Mouse (Mus musculus): Measurements from ENCODE around the gene Cnot1. TPM values are rescaled to one million over a fixed set of nuclear protein-coding genes. Genes with fewer than 3 reads are reported as not detected.

Gene Cnot1
- polyA plus RNA-seq, 1 experiment from 2014 or later, result 98.5 TPM

GRCm38 (mm10) chr8:95700282-95700681 is 107.0 kb downstream of the Cnot1 start:
- DNase-seq (ENCODE audit: low spot score), result no peak

DNA sequence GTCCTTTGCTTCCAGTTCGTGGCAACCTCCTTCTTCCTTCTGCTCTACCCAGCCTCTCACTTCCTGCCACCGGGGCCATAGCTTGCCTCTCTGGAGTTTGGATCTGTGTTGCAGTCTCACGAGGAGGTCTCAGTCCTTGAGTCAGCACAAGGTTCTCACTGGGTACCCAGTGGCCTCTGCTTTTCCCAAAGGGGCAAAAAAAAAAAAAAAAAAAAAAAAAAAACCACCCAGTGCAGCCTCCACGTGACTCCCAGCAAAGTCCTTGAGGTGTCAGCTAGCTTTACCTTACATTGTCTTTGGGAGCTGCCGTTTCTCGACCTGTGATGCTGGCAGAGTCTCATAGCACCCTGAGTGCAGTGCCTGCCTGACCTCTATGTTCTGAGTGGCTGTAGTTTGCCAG is 109.1 kb downstream of the Cnot1 start:
- H3K4me1 ChIP-seq (replicated peaks; ENCODE audit: control insufficient read depth, insufficient read depth, low read length), result no peaks in the 10 kb centered on the region
- H3K27ac ChIP-seq (ENCODE audit: low read depth), result no peak overlapping the region
- peaks cover 18% of the 10 kb centered on the region for H3K27me3 ChIP-seq (replicated peaks; ENCODE audit: control insufficient read depth, insufficient read depth, low read length)
- H3K4me3 ChIP-seq (ENCODE audit: low read depth, low read length), result no peak overlapping the region
- H3K4me2 ChIP-seq (ENCODE audit: low read length), result no peak overlapping the region
- no peak for ATAC-seq (replicated peaks; ENCODE audit: low FRiP score, low TSS enrichment, low read depth)
- 40% methylated on average over 6 of the region's 6 CpGs for WGBS
- no peaks in the 10 kb centered on the region for H3K36me3 ChIP-seq (ENCODE audit: control insufficient read depth, insufficient read depth, low read length)
- no peak overlapping the region for H3K9ac ChIP-seq (ENCODE audit: low read length)
- no peaks in the 10 kb centered on the region for H3K9me3 ChIP-seq (ENCODE audit: control insufficient read depth, low read length)
- no peak for DNase-seq (ENCODE audit: low spot score)

More at GRCm38 (mm10) chr8:95700282-95700681, 107.0 kb downstream of the Cnot1 start:
- H3K9ac ChIP-seq (ENCODE audit: low read length), result no peak overlapping the region
- ATAC-seq (replicated peaks; ENCODE audit: low FRiP score, low TSS enrichment, low read depth), result no peak
- no peaks in the 10 kb centered on the region for H3K36me3 ChIP-seq (ENCODE audit: control insufficient read depth, insufficient read depth, low read length)
- peaks cover 5% of the 10 kb centered on the region; the same call in 1 of the 2 replicates for H3K27me3 ChIP-seq (replicated peaks; ENCODE audit: control insufficient read depth, insufficient read depth, low read length)
- no peak overlapping the region for H3K27ac ChIP-seq (ENCODE audit: low read depth)
- H3K4me3 ChIP-seq (ENCODE audit: low read depth, low read length), result no peak overlapping the region
- H3K9me3 ChIP-seq (ENCODE audit: control insufficient read depth, low read length), result no peaks in the 10 kb centered on the region
- peaks cover 8% of the 10 kb centered on the region for H3K4me1 ChIP-seq (replicated peaks; ENCODE audit: control insufficient read depth, insufficient read depth, low read length)
- H3K4me2 ChIP-seq (ENCODE audit: low read length), result no peak overlapping the region
- WGBS, result 63% methylated on average over 9 of the region's 9 CpGs

GRCm38 (mm10) chr8:95697128-95697527 is 110.1 kb downstream of the Cnot1 start:
- H3K9ac ChIP-seq (ENCODE audit: low read length), result no peak overlapping the region
- H3K36me3 ChIP-seq (ENCODE audit: control insufficient read depth, insufficient read depth, low read length), result no peaks in the 10 kb centered on the region
- no peak overlapping the region for H3K4me3 ChIP-seq (ENCODE audit: low read depth, low read length)
- ATAC-seq (replicated peaks; ENCODE audit: low FRiP score, low TSS enrichment, low read depth) (peak; percentile 41; the same call in 1 of the 2 replicates), DNase-seq (ENCODE audit: low spot score) (peak; percentile 96)
- no peak overlapping the region for H3K27ac ChIP-seq (ENCODE audit: low read depth)
- peak overlapping the region; percentile 24; the same call in 1 of the 2 replicates for H3K4me2 ChIP-seq (ENCODE audit: low read length)
- H3K4me1 ChIP-seq (replicated peaks; ENCODE audit: control insufficient read depth, insufficient read depth, low read length), result no peaks in the 10 kb centered on the region
- H3K9me3 ChIP-seq (ENCODE audit: control insufficient read depth, low read length), result no peaks in the 10 kb centered on the region
- peaks cover 21% of the 10 kb centered on the region for H3K27me3 ChIP-seq (replicated peaks; ENCODE audit: control insufficient read depth, insufficient read depth, low read length)
- 2% methylated on average over 11 of the region's 11 CpGs for WGBS

- H3K27me3 ChIP-seq (replicated peaks; ENCODE audit: control insufficient read depth, insufficient read depth, low read length), result peaks cover 21% of the 10 kb centered on the region
- no peak overlapping the region for H3K9ac ChIP-seq (ENCODE audit: low read length)
- no peaks in the 10 kb centered on the region for H3K9me3 ChIP-seq (ENCODE audit: control insufficient read depth, low read length)
- H3K27ac ChIP-seq (ENCODE audit: low read depth), result no peak overlapping the region
- DNase-seq (ENCODE audit: low spot score), result no peak
- no peak for ATAC-seq (replicated peaks; ENCODE audit: low FRiP score, low TSS enrichment, low read depth)
- H3K4me3 ChIP-seq (ENCODE audit: low read depth, low read length), result no peak overlapping the region
- 58% methylated on average over 8 of the region's 8 CpGs for WGBS
- 0 out of 2 replicates have a peak overlapping the region, but pooled peaks have one; percentile 24 for H3K4me2 ChIP-seq (ENCODE audit: low read length)
- H3K36me3 ChIP-seq (ENCODE audit: control insufficient read depth, insufficient read depth, low read length), result no peaks in the 10 kb centered on the region
- H3K4me1 ChIP-seq (replicated peaks; ENCODE audit: control insufficient read depth, insufficient read depth, low read length), result no peaks in the 10 kb centered on the region
Observed at GRCm38 (mm10) chr8:95696661-95697060, 110.6 kb downstream of the Cnot1 start.

- ATAC-seq (replicated peaks; ENCODE audit: low FRiP score, low TSS enrichment, low read depth) (no peak), DNase-seq (ENCODE audit: low spot score) (no peak)
- H3K27me3 ChIP-seq (replicated peaks; ENCODE audit: control insufficient read depth, insufficient read depth, low read length), result peaks cover 23% of the 10 kb centered on the region
- H3K9me3 ChIP-seq (ENCODE audit: control insufficient read depth, low read length), result no peaks in the 10 kb centered on the region
- H3K9ac ChIP-seq (ENCODE audit: low read length), result no peak overlapping the region
- no peaks in the 10 kb centered on the region for H3K4me1 ChIP-seq (replicated peaks; ENCODE audit: control insufficient read depth, insufficient read depth, low read length)
- WGBS, result 27% methylated on average over 6 of the region's 6 CpGs
- H3K4me2 ChIP-seq (ENCODE audit: low read length), result no peak overlapping the region
- no peaks in the 10 kb centered on the region for H3K36me3 ChIP-seq (ENCODE audit: control insufficient read depth, insufficient read depth, low read length)
- no peak overlapping the region for H3K27ac ChIP-seq (ENCODE audit: low read depth)
- no peak overlapping the region for H3K4me3 ChIP-seq (ENCODE audit: low read depth, low read length)
Observed at GRCm38 (mm10) chr8:95694631-95695030, 112.6 kb downstream of the Cnot1 start.

DNA sequence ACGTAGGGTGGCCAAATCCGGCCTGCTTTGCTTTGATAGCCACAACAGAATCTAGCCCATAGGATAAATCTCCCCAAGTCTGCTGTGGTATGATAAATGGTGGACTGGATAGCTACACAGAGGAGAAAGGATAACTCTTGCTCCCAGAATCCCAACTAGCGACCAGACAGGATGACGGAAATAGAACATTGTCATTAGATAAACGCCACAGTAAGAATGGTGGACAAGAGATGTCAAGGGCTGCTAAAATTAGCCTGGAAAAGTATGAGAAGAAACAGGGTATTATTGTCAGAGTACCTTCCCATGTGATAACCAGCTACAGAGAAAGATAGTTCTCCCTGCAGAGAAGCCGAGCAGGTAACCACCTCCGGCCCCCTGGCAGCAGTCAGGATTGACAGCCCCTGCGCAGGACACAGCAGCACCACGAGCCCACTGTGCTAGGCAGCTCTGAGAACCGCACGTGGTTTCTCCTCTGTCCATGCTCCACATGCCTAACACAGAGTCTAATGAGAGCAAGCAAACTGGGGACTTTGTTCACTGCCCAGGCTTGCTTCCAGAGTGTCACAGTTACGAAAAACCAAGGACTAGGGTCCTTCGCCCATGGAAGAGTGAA is 116.2 kb downstream of the Cnot1 start:
- Histone ChIP-seq H3K4me2 (ENCODE audit: low read length) (no peak overlapping the region), H3K27me3 (replicated peaks; ENCODE audit: control insufficient read depth, insufficient read depth, low read length) (peaks cover 19% of the 10 kb centered on the region), H3K27ac (ENCODE audit: low read depth) (no peak overlapping the region), H3K36me3 (ENCODE audit: control insufficient read depth, insufficient read depth, low read length) (no peaks in the 10 kb centered on the region), H3K9ac (ENCODE audit: low read length) (no peak overlapping the region), H3K9me3 (ENCODE audit: control insufficient read depth, low read length) (no peaks in the 10 kb centered on the region), H3K4me3 (ENCODE audit: low read depth, low read length) (no peak overlapping the region), H3K4me1 (replicated peaks; ENCODE audit: control insufficient read depth, insufficient read depth, low read length) (no peaks in the 10 kb centered on the region)
- ATAC-seq (replicated peaks; ENCODE audit: low FRiP score, low TSS enrichment, low read depth) (no peak), DNase-seq (ENCODE audit: low spot score) (no peak)
- 77% methylated on average over 13 of the region's 13 CpGs for WGBS

GRCm38 (mm10) chr8:95688073-95688672 is 119.1 kb downstream of the Cnot1 start:
- 81% methylated on average over 10 of the region's 10 CpGs for WGBS

GRCm38 (mm10) chr8:95678024-95678611 is 129.1 kb downstream of the Cnot1 start:
- DNase-seq (ENCODE audit: low spot score), result peak; percentile 72
- 0 out of 2 replicates have a peak, but pooled peaks have one; percentile 32 for ATAC-seq (replicated peaks; ENCODE audit: low FRiP score, low TSS enrichment, low read depth)
- H3K9me3 ChIP-seq (ENCODE audit: control insufficient read depth, low read length), result no peaks in the 10 kb centered on the region
- no peak overlapping the region for H3K27ac ChIP-seq (ENCODE audit: low read depth)
- no peaks in the 10 kb centered on the region for H3K4me1 ChIP-seq (replicated peaks; ENCODE audit: control insufficient read depth, insufficient read depth, low read length)
- under 1% methylated on average over 64 of the region's 70 CpGs for WGBS
- H3K36me3 ChIP-seq (ENCODE audit: control insufficient read depth, insufficient read depth, low read length), result no peaks in the 10 kb centered on the region
- peak overlapping the region; percentile 99 for H3K4me2 ChIP-seq (ENCODE audit: low read length)
- peaks cover 66% of the 10 kb centered on the region for H3K27me3 ChIP-seq (replicated peaks; ENCODE audit: control insufficient read depth, insufficient read depth, low read length)
- H3K9ac ChIP-seq (ENCODE audit: low read length), result peak overlapping the region; percentile 29
- H3K4me3 ChIP-seq (ENCODE audit: low read depth, low read length), result peak overlapping the region; percentile 46

More at GRCm38 (mm10) chr8:95688073-95688672, 119.1 kb downstream of the Cnot1 start:
- Histone ChIP-seq H3K4me1 (replicated peaks; ENCODE audit: control insufficient read depth, insufficient read depth, low read length) (no peaks in the 10 kb centered on the region), H3K9me3 (ENCODE audit: control insufficient read depth, low read length) (no peaks in the 10 kb centered on the region), H3K9ac (ENCODE audit: low read length) (no peak overlapping the region), H3K27me3 (replicated peaks; ENCODE audit: control insufficient read depth, insufficient read depth, low read length) (0 out of 2 replicates have a peak, but pooled peaks cover 10% of the 10 kb centered on the region), H3K36me3 (ENCODE audit: control insufficient read depth, insufficient read depth, low read length) (no peaks in the 10 kb centered on the region), H3K27ac (ENCODE audit: low read depth) (no peak overlapping the region), H3K4me3 (ENCODE audit: low read depth, low read length) (no peak overlapping the region), H3K4me2 (ENCODE audit: low read length) (no peak overlapping the region)
- no peak for ATAC-seq (replicated peaks; ENCODE audit: low FRiP score, low TSS enrichment, low read depth)
- no peak for DNase-seq (ENCODE audit: low spot score)

Measured in intestine, embryonic 14.5 days (tissue).